Mouse (Mus musculus): ENCODE measurements at regions not wholly inside any gene's neighbourhood (a gene's known extent, or its start where the extent isn't known, plus 50 kb on each side); places are given as distances from the start of the nearest gene placed in this dataset.

DNA sequence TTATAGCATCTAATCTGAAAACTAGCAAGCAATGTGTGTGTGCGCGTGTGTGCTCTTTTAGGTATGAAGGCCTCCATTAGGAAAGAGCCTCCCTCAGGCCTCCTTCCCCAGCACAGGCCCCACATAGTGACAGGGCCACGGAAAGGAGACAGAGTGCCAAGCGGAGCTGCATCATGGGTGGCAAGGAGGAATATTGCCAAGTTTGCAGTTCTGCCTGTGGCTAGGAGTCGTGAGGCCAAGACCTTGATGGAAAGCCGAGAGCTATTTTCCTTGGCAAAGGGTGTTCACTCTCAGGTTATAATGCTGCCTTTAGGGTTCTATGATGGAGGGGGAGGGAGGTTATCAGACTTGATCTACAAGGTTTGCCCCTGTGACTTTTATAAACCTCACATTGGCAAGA is 53.4 kb upstream of the Tpm1 start:
- no peak; the same call in 1 of the 2 replicates for ATAC-seq (ENCODE audit: low FRiP score, low TSS enrichment)
- H3K4me3 ChIP-seq (ENCODE audit: low read length), result no peak overlapping the region
- 34% methylated on average over 6 of the region's 6 CpGs for WGBS
- no peaks in the 10 kb centered on the region for H3K27me3 ChIP-seq (ENCODE audit: insufficient read depth, low read length)
- no peak overlapping the region for H3K9ac ChIP-seq (replicated peaks; ENCODE audit: low read length)
- no peak overlapping the region for H3K4me2 ChIP-seq (replicated peaks; ENCODE audit: low read depth, low read length)
- no peak overlapping the region for H3K27ac ChIP-seq (ENCODE audit: low read length)
- no peaks in the 10 kb centered on the region for H3K9me3 ChIP-seq (ENCODE audit: low read length)
- H3K36me3 ChIP-seq (ENCODE audit: insufficient read depth, low read length), result no peaks in the 10 kb centered on the region
- H3K4me1 ChIP-seq (ENCODE audit: insufficient read depth, low read length), result peaks cover 30% of the 10 kb centered on the region

DNA sequence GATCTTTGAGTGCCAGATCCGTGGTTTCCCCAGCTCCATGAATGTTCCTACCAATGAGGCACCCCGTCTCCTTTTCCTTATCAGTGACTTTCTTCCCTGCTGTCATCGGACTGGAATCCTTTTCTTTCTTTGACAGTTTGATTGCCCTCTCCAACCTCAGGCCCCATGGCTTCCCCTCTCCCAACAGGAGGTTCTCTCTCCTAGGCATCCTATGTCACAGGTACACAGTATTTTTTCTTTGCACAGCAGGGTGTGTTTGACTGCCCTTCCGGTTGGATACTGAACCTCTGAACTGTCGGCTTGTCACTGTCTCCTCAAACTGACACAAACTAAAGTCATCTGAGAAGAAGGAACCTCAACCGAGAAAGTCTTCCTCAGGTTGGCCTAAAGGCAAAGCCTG is 50.3 kb upstream of the Tpm1 start:
- Histone ChIP-seq H3K27ac (ENCODE audit: low read length) (no peak overlapping the region), H3K4me1 (ENCODE audit: insufficient read depth, low read length) (peaks cover 20% of the 10 kb centered on the region), H3K9ac (replicated peaks; ENCODE audit: low read length) (no peak overlapping the region), H3K27me3 (ENCODE audit: insufficient read depth, low read length) (no peaks in the 10 kb centered on the region), H3K9me3 (ENCODE audit: low read length) (no peaks in the 10 kb centered on the region), H3K4me3 (ENCODE audit: low read length) (no peak overlapping the region), H3K36me3 (ENCODE audit: insufficient read depth, low read length) (no peaks in the 10 kb centered on the region), H3K4me2 (replicated peaks; ENCODE audit: low read depth, low read length) (no peak overlapping the region)
- 63% methylated on average over 6 of the region's 6 CpGs for WGBS
- ATAC-seq (ENCODE audit: low FRiP score, low TSS enrichment), result no peak
